Mouse (Mus musculus) kidney, embryonic 16.5 days (tissue): Measurements from ENCODE around the gene Olfr308. TPM values are rescaled to one million over a fixed set of nuclear protein-coding genes. Genes with fewer than 3 reads are reported as not detected.
"Not testable (repeated sequence)": the region's sequence is repeated elsewhere in the genome, so short reads cannot be mapped to it uniquely, and the experiment has no call there.

Experiments used
- ATAC-seq: fragments of 200-750 bp; cut with Nextera tagmentation; 2 replicates; pipeline ENCODE4 v1.8.0; 2017; ENCODE audit warnings: moderate TSS enrichment; ENCODE audit not compliant: low FRiP score, low TSS enrichment
- H3K27ac ChIP-seq: fragments of 300-500 bp; sonication (generic); 2 replicates; pipeline ENCODE4 v1.5.1; 2014; ENCODE audit warnings: low read length
- H3K27me3 ChIP-seq: fragments of 300-500 bp; sonication (generic); 2 replicates; pipeline ENCODE4 v1.6.1; 2014; ENCODE audit warnings: low read length, control low read depth, mixed read lengths; ENCODE audit not compliant: insufficient read depth
- H3K36me3 ChIP-seq: fragments of 300-500 bp; sonication (generic); 2 replicates; pipeline ENCODE4 v1.6.1; 2014; ENCODE audit warnings: low read length, control low read depth, mixed read lengths; ENCODE audit not compliant: insufficient read depth
- H3K4me1 ChIP-seq: fragments of 300-500 bp; sonication (generic); 2 replicates; pipeline ENCODE4 v1.6.1; 2014; ENCODE audit warnings: low read length, control low read depth, mixed read lengths; ENCODE audit not compliant: insufficient read depth
- H3K4me2 ChIP-seq: fragments of 300-500 bp; sonication (generic); replicated peaks from 2 replicates; pipeline ENCODE4 v1.6.1; 2014; ENCODE audit warnings: low read depth, low read length
- H3K4me3 ChIP-seq: fragments of 300-500 bp; sonication (generic); 2 replicates; pipeline ENCODE4 v1.5.1; 2014; ENCODE audit warnings: mild to moderate bottlenecking, low read length
- H3K9ac ChIP-seq: fragments of 300-500 bp; sonication (generic); replicated peaks from 2 replicates; pipeline ENCODE4 v1.6.1; 2014; ENCODE audit warnings: low read length
- H3K9me3 ChIP-seq: fragments of 300-500 bp; sonication (generic); 2 replicates; pipeline ENCODE4 v1.6.1; 2016; ENCODE audit warnings: low read length, control low read depth
- WGBS: fragments of 180-500 bp; shearing (Covaris S2); extraction: QIAGEN DNeasy Blood & Tissue Kit; methylation state at CpG from one replicate; pipeline ENCODE4 v1.1.7; 2014; 5-methylcytosine and 5-hydroxymethylcytosine counted together
- polyA plus RNA-seq: library from polyadenylated mRNA; unstranded; fragments of >200 nt; fragmentation: Nextera tagmentation; extraction: Ambion mirVana; gene quantifications from 2 replicates; pipeline ENCODE4 v1.2.1, GENCODE M21; 2015

Gene Olfr308
- polyA plus RNA-seq: not detected in 2 replicates

DNA sequence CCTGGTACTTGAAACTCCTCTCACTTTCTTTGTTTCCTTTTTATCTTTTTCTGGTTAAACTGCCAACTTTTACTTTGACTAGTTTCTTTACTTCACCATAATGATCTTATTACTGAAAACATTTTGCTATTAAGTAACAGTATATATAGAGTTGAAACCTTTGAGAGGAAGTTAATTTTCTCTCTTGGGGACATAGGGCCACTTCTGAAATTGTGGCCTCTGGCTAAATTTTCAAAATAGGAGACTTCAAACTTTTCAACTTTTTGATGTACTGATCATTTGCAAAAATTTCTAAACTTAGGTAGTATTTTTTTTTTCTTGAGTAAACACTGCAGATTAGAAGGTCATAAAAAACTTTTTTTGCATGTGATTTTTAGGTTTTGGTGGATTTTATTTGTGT is at the start of gene Olfr308:
Gene Olfr308, minus strand, starts transcription at position 101 of the 400 bp plus-strand sequence.
- H3K4me3 ChIP-seq: no peak within 1 kb of the TSS
- ATAC-seq: no peak
- no peak within 1 kb of the TSS for H3K4me2 ChIP-seq
- no peaks in the 10 kb centered on the region for H3K9me3 ChIP-seq
- H3K36me3 ChIP-seq: no peaks in the 10 kb centered on the region
- H3K27me3 ChIP-seq: no peaks in the 10 kb centered on the region
- no peaks in the 10 kb centered on the region for H3K4me1 ChIP-seq
- no peak within 1 kb of the TSS for H3K27ac ChIP-seq
- H3K9ac ChIP-seq: no peak within 1 kb of the TSS

DNA sequence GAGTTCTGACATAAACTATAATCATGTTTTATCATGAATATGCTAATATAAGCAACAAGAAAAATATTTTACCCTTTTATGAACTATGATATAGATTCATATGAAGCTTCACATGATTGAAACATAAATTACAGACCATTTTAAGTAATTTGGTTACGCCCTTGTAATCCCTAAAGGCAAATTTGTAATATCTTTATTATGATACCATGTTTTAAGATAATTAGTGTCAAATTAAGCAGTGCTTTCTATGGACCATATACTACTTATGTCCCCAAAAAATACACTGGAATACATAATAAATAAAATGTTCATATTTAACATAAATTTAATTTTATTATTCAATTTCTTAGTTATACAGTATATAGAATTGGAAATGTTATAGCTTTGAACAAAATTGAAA is 41.4 kb upstream of the Olfr308 start, which contains the start of gene Olfr305:
Gene Olfr305, minus strand, starts transcription at position 101 of the 400 bp plus-strand sequence.
- 80% methylated on average over 1 of the region's 1 CpGs for WGBS
- Histone ChIP-seq H3K4me2 (no peak within 1 kb of the TSS), H3K27me3 (no peaks in the 10 kb centered on the region), H3K27ac (no peak within 1 kb of the TSS), H3K4me3 (no peak within 1 kb of the TSS), H3K9me3 (no peaks in the 10 kb centered on the region), H3K36me3 (no peaks in the 10 kb centered on the region), H3K4me1 (no peaks in the 10 kb centered on the region), H3K9ac (no peak within 1 kb of the TSS)
- ATAC-seq: no peak

DNA sequence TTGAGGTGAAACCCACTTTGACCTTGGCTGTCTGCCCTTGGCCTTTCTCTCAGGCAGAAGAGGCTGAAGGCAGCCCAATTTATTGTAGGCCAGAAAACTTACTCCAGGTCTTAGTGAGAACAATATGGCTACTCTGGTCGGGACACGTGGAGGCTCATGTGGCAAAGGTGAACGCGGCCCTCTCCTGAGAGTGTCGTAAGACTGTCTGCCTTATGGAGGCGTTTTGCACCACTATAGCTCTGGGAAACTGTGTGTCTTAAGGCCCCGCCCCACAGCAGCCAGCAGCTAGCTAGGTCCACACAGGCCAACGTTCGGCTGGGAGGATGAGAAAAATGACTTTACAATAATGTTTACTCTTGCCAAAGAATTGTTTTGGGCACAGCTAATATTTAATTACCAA is 20.9 kb upstream of the Olfr308 start:
- not testable (repeated sequence) for H3K4me3 ChIP-seq, H3K27ac ChIP-seq, H3K27me3 ChIP-seq, H3K9me3 ChIP-seq, H3K4me1 ChIP-seq, ATAC-seq, H3K36me3 ChIP-seq, H3K9ac ChIP-seq, H3K4me2 ChIP-seq
- 89% methylated on average over 9 of the region's 9 CpGs for WGBS

DNA sequence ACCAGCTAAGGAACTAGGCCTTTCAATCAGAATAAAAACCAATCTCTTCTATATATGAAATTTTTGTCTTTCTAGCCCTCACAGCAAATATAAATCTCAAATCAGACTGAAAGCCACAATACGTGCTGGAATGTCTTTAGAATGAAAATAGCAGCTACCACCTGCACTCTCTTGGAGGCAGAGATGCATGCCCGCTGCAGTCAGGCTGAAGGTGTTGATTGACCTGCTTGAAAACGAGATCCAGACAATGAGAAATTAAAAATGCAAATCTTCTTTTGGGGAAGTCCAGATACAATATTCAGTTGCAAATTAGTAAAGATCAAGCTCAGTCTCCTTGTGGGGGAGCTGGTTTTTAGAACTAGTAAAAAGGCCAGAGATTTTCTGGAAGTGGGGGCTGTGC is 18.8 kb upstream of the Olfr308 start:
- 76% methylated on average over 3 of the region's 3 CpGs for WGBS
- ATAC-seq: no peak
- no peak overlapping the region for H3K4me3 ChIP-seq

DNA sequence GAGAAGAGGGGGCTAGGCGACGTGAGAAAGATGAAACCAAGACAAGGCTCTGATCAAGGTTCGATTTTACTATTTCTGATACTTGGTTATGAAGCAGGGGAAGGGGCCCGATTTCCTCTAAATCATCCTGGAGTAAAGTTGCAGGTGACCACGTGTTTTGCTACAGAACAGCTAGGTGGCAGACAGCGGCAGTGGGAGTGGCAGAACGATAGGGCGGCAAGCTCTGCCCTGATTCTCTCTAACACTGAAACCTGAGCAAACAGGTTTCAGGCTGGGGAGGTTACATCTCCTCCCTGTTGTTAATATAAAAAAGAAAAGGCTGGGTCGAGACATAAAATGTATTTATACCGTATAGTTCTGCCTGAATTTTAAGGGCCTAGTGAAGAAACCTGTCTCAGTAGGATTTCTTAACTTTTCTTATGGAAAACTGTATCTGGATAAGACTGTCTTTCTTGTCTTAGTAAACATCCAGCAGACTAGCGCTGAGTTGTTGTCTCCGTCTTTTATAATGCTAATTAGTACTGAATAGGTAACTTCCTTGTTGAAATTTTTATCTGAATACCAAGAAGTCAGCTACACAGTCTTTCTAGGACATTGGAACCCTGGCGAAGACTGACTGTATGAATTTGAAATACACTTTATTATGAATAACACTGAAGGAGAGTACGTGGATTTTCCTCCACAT is 17.6 kb upstream of the Olfr308 start:
- no peak for ATAC-seq
- Histone ChIP-seq H3K9ac (no peak overlapping the region), H3K4me3 (no peak overlapping the region), H3K27me3 (no peaks in the 10 kb centered on the region), H3K36me3 (no peaks in the 10 kb centered on the region), H3K4me2 (no peak overlapping the region), H3K9me3 (no peaks in the 10 kb centered on the region), H3K27ac (no peak overlapping the region), H3K4me1 (no peaks in the 10 kb centered on the region)
- 72% methylated on average over 14 of the region's 14 CpGs for WGBS

More for the DNA sequence above, 18.8 kb upstream of the Olfr308 start:
- Histone ChIP-seq H3K9me3 (no peaks in the 10 kb centered on the region), H3K4me1 (no peaks in the 10 kb centered on the region), H3K4me2 (no peak overlapping the region), H3K27me3 (no peaks in the 10 kb centered on the region), H3K9ac (no peak overlapping the region), H3K27ac (no peak overlapping the region), H3K36me3 (no peaks in the 10 kb centered on the region)

DNA sequence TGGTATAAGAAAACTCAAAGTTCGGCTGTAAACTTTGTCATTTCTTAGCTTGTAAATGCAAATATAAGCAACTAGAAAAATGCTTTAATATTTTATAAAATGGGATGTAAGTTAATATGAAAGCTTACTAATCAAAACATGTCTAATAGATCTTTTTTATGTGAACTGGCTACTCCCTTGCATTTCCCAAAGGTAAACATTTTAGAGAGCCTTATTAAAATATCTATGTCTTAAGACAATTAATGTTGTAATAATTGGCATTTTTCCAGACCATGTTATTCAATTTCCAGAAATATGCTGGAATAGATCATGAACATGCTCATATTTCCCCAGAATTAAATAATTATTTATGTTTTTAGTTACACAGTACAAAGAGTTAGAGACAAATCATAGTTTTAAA is 12.1 kb upstream of the Olfr308 start, which contains the start of gene Olfr307:
Gene Olfr307, minus strand, starts transcription at position 101 of the 400 bp plus-strand sequence.
- Histone ChIP-seq H3K9me3 (no peaks in the 10 kb centered on the region), H3K27ac (no peak within 1 kb of the TSS), H3K36me3 (no peaks in the 10 kb centered on the region), H3K4me2 (no peak within 1 kb of the TSS), H3K9ac (no peak within 1 kb of the TSS), H3K4me1 (no peaks in the 10 kb centered on the region), H3K4me3 (no peak within 1 kb of the TSS), H3K27me3 (no peaks in the 10 kb centered on the region)
- WGBS: 72% methylated on average over 1 of the region's 1 CpGs
- no peak for ATAC-seq

DNA sequence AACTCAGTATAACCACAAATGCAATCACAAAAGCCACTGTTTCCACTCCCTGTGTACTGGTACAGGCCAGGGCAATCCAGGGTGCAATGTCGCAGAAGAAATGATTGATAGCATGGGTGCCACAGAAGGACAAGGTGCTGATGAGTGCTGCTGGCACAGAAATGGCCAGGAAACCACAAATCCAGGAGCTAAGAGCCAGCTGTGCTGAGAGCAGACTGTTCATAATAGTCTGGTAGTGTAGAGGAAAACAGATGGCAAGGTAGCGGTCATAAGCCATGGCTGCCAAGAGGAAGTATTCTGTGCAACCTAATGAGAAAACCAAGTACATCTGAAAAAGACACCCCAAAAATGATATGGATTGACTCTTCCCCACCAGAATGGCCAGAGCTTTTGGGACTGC is 4.1 kb downstream of the Olfr308 start:
- Histone ChIP-seq H3K4me3 (no peak overlapping the region), H3K9me3 (no peaks in the 10 kb centered on the region), H3K27ac (no peak overlapping the region), H3K4me2 (no peak overlapping the region), H3K4me1 (no peaks in the 10 kb centered on the region), H3K9ac (no peak overlapping the region), H3K36me3 (no peaks in the 10 kb centered on the region), H3K27me3 (no peaks in the 10 kb centered on the region)
- no peak for ATAC-seq
- 93% methylated on average over 2 of the region's 2 CpGs for WGBS

DNA sequence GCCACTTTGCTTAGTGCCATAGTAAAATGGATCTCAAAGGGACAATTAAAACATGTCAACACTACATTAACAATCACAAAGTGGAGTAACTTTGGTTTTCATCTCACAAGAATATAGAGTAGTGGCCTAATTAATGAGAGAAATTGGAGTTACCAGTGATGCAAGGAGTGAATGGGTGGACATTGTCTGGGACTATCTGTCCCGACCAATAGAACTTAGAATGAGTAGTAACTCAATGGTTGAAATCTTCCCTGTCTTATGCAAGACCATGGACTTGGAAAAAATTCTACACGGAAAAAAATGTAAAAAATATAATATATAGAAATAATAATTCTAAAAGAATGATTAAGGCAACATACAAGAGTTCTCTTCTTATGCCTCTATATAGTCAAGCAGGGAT is 11.8 kb downstream of the Olfr308 start, which contains the start of gene Olfr309:
Gene Olfr309, minus strand, starts transcription at position 101 of the 400 bp plus-strand sequence.
- H3K36me3 ChIP-seq: no peaks in the 10 kb centered on the region
- ATAC-seq: no peak
- no peaks in the 10 kb centered on the region for H3K27me3 ChIP-seq
- H3K4me3 ChIP-seq: no peak within 1 kb of the TSS
- H3K4me1 ChIP-seq: no peaks in the 10 kb centered on the region
- no peaks in the 10 kb centered on the region for H3K9me3 ChIP-seq
- 67% methylated on average over 2 of the region's 2 CpGs for WGBS
- no peak within 1 kb of the TSS for H3K27ac ChIP-seq
- no peak within 1 kb of the TSS for H3K4me2 ChIP-seq
- H3K9ac ChIP-seq: no peak within 1 kb of the TSS

DNA sequence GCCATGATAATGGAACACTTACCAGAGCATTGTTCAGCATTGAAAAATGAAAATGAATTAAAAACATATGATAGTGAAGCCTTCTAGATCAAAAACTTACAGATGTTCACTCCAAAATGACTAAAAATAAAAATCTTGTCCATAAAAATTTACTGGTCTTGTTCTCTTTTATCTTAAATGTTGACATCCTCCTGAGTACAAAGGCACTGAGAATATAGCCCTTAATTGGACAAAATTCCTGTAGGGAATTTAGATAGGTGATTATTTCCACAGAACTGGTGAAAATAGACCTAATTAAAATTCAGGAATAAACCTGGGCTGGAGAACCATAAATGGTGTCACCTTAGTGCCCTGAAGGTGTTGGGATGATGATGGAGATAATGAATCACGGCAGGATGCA is 48.4 kb downstream of the Olfr308 start, which contains the start of gene Olfr310:
Gene Olfr310, minus strand, starts transcription at position 101 of the 400 bp plus-strand sequence.
- no peaks in the 10 kb centered on the region for H3K27me3 ChIP-seq
- WGBS: 78% methylated on average over 1 of the region's 1 CpGs
- no peak within 1 kb of the TSS for H3K4me2 ChIP-seq
- H3K4me1 ChIP-seq: no peaks in the 10 kb centered on the region
- no peak for ATAC-seq
- H3K9ac ChIP-seq: no peak within 1 kb of the TSS
- H3K4me3 ChIP-seq: no peak within 1 kb of the TSS
- H3K36me3 ChIP-seq: no peaks in the 10 kb centered on the region
- H3K27ac ChIP-seq: no peak within 1 kb of the TSS
- H3K9me3 ChIP-seq: no peaks in the 10 kb centered on the region
